Mouse (Mus musculus) testis, adult 2 months (tissue): ENCODE data around the gene C1qtnf3.

ENCODE experiments used
- CTCF ChIP-seq: fragments of 200-500 bp; IDR thresholded peaks from 2 replicates; pipeline ENCODE4 v1.5.1; 2012; ENCODE audit warnings: low read depth, mild to moderate bottlenecking, inconsistent platforms, low read length, moderate library complexity; ENCODE audit not compliant: control insufficient read depth, insufficient read depth, insufficient replicate concordance
- POLR2A ChIP-seq: fragments of 200-500 bp; IDR thresholded peaks from 2 replicates; pipeline ENCODE4 v1.6.1; 2012; ENCODE audit warnings: low read depth, mild to moderate bottlenecking, inconsistent platforms, low read length, moderate library complexity; ENCODE audit not compliant: control insufficient read depth

DNA sequence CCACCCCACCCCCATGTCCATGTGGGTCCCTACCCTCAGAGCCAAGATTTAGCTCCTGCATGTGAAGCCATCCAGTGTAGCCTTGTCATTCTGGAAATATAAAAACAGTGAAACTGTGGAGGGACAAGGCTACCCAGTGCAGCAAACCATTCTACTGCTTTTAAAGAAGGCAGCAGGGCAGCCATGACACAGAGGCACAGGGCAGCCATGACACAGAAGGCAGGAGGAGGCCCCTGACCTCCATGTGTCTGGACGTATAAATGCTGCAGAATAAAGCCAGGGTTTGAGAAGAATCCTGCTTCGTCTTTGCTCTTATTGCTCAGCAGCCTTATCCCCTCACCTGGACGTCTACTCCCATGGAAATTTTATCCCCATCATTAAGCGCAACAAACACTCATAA is 51.7 kb downstream of the C1qtnf3 start:
- no peak for TF ChIP-seq CTCF
- TF ChIP-seq POLR2A: no peak
